Mouse (Mus musculus): ENCODE measurements around the gene Mycl. TPM values are rescaled to one million over a fixed set of nuclear protein-coding genes. Genes with fewer than 3 reads are reported as not detected.

Gene Mycl
- total and polyA plus RNA-seq, 3 experiments = not detected

- TF ChIP-seq JUND (IDR thresholded peaks at IDR 0.05; ENCODE audit: low read depth, low read length) (no peak), CTCF (IDR thresholded peaks at IDR 0.05 in 2 of 3, conservative IDR thresholded peaks at IDR 0.05 in 1 of 3; ENCODE audit: control insufficient read depth in 1 of 3, insufficient read depth in 1 of 3, low read depth in 2 of 3, low read length in 3 of 3, poor library complexity in 1 of 3, severe bottlenecking in 1 of 3) (no peak), MYC (IDR thresholded peaks at IDR 0.05; ENCODE audit: low read depth, low read length) (peak; percentile 99), USF1 (IDR thresholded peaks at IDR 0.05; ENCODE audit: low read depth, low read length) (peak; percentile 66; the same call in 1 of the 2 replicates), ETS1 (IDR thresholded peaks at IDR 0.05; ENCODE audit: low read depth, low read length) (no peak; the same call in 1 of the 2 replicates), MYB (IDR thresholded peaks at IDR 0.05; ENCODE audit: low read depth, low read length) (no peak), KAT2A (conservative IDR thresholded peaks at IDR 0.05; ENCODE audit: low read depth, low read length) (0 out of 2 replicates have a peak, but pooled peaks have one; percentile 34), POLR2AphosphoS5 (IDR thresholded peaks at IDR 0.05; ENCODE audit: borderline replicate concordance, low read depth, low read length) (no peak), EP300 (IDR thresholded peaks at IDR 0.05; ENCODE audit: low read depth in 1 of 2, low read length in 2 of 2) (no peak; a peak in 2 of 4 replicates), NELFE (IDR thresholded peaks at IDR 0.05; ENCODE audit: low read depth, low read length) (peak; percentile 86), ELF1 (IDR thresholded peaks at IDR 0.05; ENCODE audit: low read depth, low read length) (no peak)
These were observed 34.3 kb upstream of the Mycl start, which contains the start of gene Mfsd2a (continued) for GRCm38 (mm10) chr4:122961100-122961567.

- no peaks in the 10 kb centered on the region for H3K27me3 ChIP-seq (ENCODE audit: control insufficient read depth in 1 of 2, insufficient read depth in 2 of 2, low read length in 2 of 2)
- DNase-seq (ENCODE audit: low read depth, low spot score) = no peak
- peaks cover 0 to 22% of the 10 kb centered on the region in 2 experiments; a peak in 3 of 4 replicates for H3K4me1 ChIP-seq (ENCODE audit: control insufficient read depth in 1 of 2, insufficient read depth in 2 of 2, low read length in 2 of 2)
- no peaks in the 10 kb centered on the region for H3K9me3 ChIP-seq (replicated peaks; ENCODE audit: insufficient read depth, low read length)
- TF ChIP-seq HCFC1 (IDR thresholded peaks at IDR 0.05; ENCODE audit: low read depth, low read length) (no peak), TCF12 (IDR thresholded peaks at IDR 0.05; ENCODE audit: low read depth, low read length) (0 out of 2 replicates have a peak, but pooled peaks have one; percentile 22), BHLHE40 (IDR thresholded peaks at IDR 0.05; ENCODE audit: borderline replicate concordance, low read depth, low read length) (no peak)
- peak overlapping the region; percentile 72 to 89 for H3K4me3 ChIP-seq (ENCODE audit: control insufficient read depth in 1 of 2, insufficient read depth in 1 of 2, low read depth in 2 of 2, low read length in 2 of 2)
- H3K9ac ChIP-seq (ENCODE audit: control insufficient read depth, low read depth, low read length, poor library complexity, severe bottlenecking) = peak overlapping the region; percentile 73
- H3K36me3 ChIP-seq (ENCODE audit: control insufficient read depth in 1 of 2, insufficient read depth in 2 of 2, low read length in 2 of 2) = peaks cover 0 to 15% of the 10 kb centered on the region in 2 experiments; a peak in 2 of 4 replicates
- H3K27ac ChIP-seq (ENCODE audit: control insufficient read depth, low read depth, low read length) = peak overlapping the region; percentile 26
- H3K79me2 ChIP-seq (ENCODE audit: control insufficient read depth, insufficient read depth, low read length, poor library complexity) = peaks cover 5% of the 10 kb centered on the region
These were observed 33.9 kb upstream of the Mycl start for GRCm38 (mm10) chr4:122961589-122961988.

GRCm38 (mm10) chr4:122962751-122963150 lies 32.7 kb upstream of the Mycl start:
- Histone ChIP-seq H3K4me1 (ENCODE audit: control insufficient read depth in 1 of 2, insufficient read depth in 2 of 2, low read length in 2 of 2) (peaks cover 0 to 15% of the 10 kb centered on the region in 2 experiments; a peak in 3 of 4 replicates), H3K79me2 (ENCODE audit: control insufficient read depth, insufficient read depth, low read length, poor library complexity) (peaks cover 5% of the 10 kb centered on the region), H3K27ac (ENCODE audit: control insufficient read depth, low read depth, low read length) (no peak overlapping the region), H3K9ac (ENCODE audit: control insufficient read depth, low read depth, low read length, poor library complexity, severe bottlenecking) (no peak overlapping the region), H3K36me3 (ENCODE audit: control insufficient read depth in 1 of 2, insufficient read depth in 2 of 2, low read length in 2 of 2) (peaks cover 0 to 11% of the 10 kb centered on the region in 2 experiments; a peak in 2 of 4 replicates), H3K27me3 (ENCODE audit: control insufficient read depth in 1 of 2, insufficient read depth in 2 of 2, low read length in 2 of 2) (no peaks in the 10 kb centered on the region), H3K9me3 (replicated peaks; ENCODE audit: insufficient read depth, low read length) (no peaks in the 10 kb centered on the region), H3K4me3 (ENCODE audit: control insufficient read depth in 1 of 2, insufficient read depth in 1 of 2, low read depth in 2 of 2, low read length in 2 of 2) (no peak overlapping the region)
- no peak for TF ChIP-seq GATA1 (IDR thresholded peaks at IDR 0.05; ENCODE audit: low read depth, low read length)
- TF ChIP-seq SIN3A (IDR thresholded peaks at IDR 0.05; ENCODE audit: low read length) = 0 out of 2 replicates have a peak, but pooled peaks have one; percentile 31
- DNase-seq (ENCODE audit: low read depth, low spot score) = peak; percentile 43
